Mouse (Mus musculus): ENCODE data around the gene Tspan3. TPM values are rescaled to one million over a fixed set of nuclear protein-coding genes. Genes with fewer than 3 reads are reported as not detected.

Gene Tspan3
- total RNA-seq, 1 experiment from 2014 or later, result 91.3 TPM

DNA sequence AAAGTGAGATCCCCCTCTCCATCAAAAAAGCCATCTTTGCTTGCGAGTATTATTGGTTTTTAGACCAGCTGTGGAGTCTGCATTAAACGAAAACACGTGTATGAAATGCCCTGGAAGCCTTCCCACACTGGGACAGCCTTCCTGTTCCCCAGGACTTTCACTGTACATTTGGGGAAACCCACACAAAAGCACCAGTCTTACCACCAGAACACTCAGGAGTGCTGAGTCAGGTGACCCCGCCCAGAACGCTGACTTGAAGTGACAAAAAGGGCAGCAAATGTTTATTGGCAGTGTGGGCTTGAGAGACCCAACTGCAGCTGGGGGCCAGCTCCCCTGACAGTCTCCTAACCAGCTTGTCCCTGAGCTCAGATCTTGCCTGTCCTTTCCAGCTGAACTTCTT is 884 bp upstream of the Tspan3 start:
- ATAC-seq (replicated peaks in 1 of 2; ENCODE audit: insufficient read depth in 1 of 2, low FRiP score in 2 of 2, low TSS enrichment in 1 of 2, low read depth in 1 of 2, poor library complexity in 2 of 2, severe bottlenecking in 2 of 2), result peak; percentile 71 to 80; a peak in 3 of 4 replicates

DNA sequence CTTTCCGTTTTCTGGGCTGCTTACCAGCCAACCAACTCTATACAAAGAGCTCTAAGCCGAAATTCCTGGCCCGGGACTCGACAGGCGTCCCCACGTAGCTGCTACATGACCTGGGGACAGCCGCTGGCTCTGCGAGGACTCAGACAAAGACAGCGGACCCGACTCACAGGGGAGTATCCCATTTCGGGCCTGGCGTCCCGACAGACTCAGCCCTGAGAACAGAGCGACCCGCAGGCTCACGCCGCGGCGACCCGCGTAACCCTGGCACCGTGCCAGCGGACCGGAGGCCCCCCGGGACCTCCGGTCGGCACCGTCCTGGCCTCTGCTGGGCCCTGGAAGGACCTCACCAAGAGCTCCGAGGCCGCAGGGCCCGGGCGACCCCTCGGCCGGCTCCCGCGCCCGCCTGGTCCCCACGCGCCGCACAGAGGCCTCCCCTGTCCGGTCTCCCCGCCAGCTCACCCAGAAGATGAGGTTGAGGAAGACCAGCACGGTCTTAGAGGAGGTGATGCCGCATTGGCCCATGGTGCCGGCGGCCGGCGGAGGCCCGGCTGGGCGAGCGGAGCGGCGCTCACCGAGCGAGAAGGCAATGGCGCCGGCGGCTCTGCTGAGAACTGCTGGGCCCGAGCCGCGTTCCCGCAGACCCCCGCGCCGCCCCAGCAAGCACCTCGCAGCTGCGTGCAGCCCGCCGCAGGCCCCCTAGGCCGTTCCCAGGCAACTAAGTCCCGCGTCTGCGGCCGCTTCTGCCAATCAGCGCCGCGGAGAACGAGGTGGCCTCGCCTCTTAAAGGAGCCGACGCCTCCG is 4.7 kb downstream of the Tspan3 start:
- peak; percentile 92 to 93 for ATAC-seq (replicated peaks in 1 of 2; ENCODE audit: insufficient read depth in 1 of 2, low FRiP score in 2 of 2, low TSS enrichment in 1 of 2, low read depth in 1 of 2, poor library complexity in 2 of 2, severe bottlenecking in 2 of 2)

DNA sequence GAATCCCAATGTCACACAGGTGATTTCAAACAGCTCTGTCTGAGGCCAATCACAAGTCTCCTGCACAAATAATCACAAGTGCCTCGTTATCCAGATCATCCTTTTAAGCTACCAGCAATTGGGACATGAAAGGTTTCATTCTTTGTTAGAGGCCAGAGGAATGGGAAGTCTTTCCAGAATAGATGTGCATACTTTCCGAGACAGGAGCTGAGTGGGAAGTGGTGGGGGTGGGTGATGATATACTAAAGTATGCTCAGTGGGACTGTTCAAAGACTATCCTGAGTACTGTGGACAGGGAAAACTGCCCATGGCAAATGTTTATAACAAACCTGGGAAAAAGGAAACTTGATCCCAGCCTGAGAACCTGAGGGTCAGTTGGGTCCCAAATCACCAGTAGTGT is 5.8 kb downstream of the Tspan3 start:
- no peak for ATAC-seq (replicated peaks in 1 of 2; ENCODE audit: insufficient read depth in 1 of 2, low FRiP score in 2 of 2, low TSS enrichment in 1 of 2, low read depth in 1 of 2, poor library complexity in 2 of 2, severe bottlenecking in 2 of 2)

DNA sequence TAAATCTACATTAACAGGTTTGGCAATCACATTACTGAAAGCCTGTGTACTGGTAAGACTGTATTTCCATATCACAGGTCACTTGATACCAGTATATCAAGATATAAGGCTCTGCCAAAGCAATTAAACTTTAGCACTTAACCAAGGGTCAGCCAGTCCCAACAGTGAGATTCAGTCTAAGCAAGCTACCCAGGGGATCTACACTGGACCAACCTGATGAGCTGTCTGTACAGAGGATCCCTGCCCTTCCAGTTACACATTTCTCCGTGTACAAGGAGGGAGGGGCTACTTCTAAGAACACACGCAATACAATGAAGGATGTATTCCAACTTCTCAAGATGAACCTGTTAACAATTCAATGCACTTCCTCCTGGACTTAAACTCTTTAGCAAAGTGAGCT is 7.2 kb downstream of the Tspan3 start:
- ATAC-seq (replicated peaks in 1 of 2; ENCODE audit: insufficient read depth in 1 of 2, low FRiP score in 2 of 2, low TSS enrichment in 1 of 2, low read depth in 1 of 2, poor library complexity in 2 of 2, severe bottlenecking in 2 of 2), result no peak

GRCm38 (mm10) chr9:56154572-56154971 is 10.7 kb downstream of the Tspan3 start:
- no peak for ATAC-seq (replicated peaks in 1 of 2; ENCODE audit: insufficient read depth in 1 of 2, low FRiP score in 2 of 2, low TSS enrichment in 1 of 2, low read depth in 1 of 2, poor library complexity in 2 of 2, severe bottlenecking in 2 of 2)

DNA sequence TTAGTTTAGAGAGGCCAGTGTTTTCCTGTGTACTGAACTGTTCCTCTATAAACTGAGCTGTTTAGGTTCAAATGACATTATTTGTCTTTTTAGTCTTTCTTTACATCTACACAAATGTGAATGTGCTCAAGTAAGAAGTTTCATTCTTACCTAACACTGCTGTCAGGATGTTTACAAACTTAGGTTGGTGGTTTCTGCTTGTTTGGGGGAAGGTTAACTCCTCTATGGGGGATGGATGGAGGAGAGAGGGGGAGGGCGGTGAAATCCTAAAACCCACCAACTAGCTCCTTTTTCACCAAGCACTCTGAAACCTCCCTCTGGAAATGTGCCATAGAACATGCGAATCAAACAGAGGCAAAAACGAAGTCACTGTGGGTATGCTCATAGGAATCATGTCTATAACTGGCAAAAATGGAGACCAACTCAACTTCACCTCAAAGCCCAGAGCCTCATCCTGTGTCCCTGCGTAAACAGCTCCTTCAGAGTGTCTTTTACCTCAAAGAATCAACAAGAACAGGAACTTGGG is 12.7 kb downstream of the Tspan3 start:
- ATAC-seq (replicated peaks in 1 of 2; ENCODE audit: insufficient read depth in 1 of 2, low FRiP score in 2 of 2, low TSS enrichment in 1 of 2, low read depth in 1 of 2, poor library complexity in 2 of 2, severe bottlenecking in 2 of 2), result peak in 1 of 2 experiments; percentile 12; a peak in 1 of 4 replicates

DNA sequence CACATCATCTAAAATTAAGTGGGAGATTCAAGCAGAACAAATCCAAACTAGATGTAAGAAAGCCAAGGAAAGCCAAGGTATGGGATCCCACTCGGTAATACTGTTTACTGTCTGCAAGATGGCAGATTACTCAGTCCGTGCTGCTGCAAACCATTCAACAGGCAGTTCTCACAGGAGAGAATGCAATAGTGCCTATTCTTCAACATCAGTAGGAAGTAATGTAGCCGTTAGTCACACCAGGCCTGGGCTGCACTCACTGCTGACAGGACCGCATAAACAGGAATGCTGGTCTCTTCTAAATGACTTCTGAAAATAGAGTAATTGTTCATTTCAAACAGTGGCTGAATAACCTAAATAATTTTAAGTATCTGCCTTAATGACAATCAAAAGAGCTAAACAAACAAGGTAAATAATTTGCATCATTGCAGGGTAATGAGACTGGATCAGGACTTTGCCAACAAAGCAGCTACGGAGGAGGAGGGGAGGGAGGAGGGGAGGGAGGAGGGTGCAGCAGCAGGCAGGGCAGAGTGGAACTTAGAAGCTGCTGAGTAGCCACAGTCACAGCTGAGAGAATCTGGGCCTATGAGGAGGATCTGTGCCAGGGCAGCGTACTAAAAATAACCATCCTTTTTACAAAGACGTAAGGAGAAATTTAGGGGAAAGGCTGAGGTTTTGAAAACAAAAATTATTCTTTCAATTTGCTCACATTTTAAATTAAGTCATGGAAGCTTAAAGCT is 13.4 kb downstream of the Tspan3 start:
- ATAC-seq (replicated peaks in 1 of 2; ENCODE audit: insufficient read depth in 1 of 2, low FRiP score in 2 of 2, low TSS enrichment in 1 of 2, low read depth in 1 of 2, poor library complexity in 2 of 2, severe bottlenecking in 2 of 2), result no peak

DNA sequence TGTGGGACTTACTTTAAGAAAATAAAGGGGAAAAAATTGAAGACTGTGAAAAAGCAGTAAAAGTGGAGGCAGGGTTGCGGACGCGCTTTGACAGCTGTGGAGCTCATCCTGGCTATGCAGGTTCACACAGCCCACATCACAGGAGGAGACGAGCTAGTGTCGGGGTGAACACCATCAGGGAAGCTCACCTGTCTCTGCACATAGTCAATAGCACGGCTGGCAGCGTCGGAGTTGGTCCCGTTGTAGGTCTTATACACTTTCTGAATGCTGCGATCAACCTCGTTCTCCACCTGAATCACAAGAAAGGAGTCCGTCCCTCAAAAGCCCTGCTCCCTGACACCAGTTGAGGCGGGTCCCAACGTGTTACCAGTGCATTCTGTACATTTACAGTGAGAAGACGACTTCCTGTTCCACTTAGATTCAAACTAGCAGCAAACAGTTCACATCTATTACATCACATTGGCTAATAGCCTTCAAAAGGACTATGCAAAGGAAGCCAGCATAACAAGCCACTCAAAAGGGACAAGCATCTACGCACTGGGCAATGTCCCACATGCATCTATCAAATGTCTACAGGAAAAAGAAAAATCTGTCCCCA is 18.9 kb downstream of the Tspan3 start:
- ATAC-seq (replicated peaks in 1 of 2; ENCODE audit: insufficient read depth in 1 of 2, low FRiP score in 2 of 2, low TSS enrichment in 1 of 2, low read depth in 1 of 2, poor library complexity in 2 of 2, severe bottlenecking in 2 of 2), result no peak

DNA sequence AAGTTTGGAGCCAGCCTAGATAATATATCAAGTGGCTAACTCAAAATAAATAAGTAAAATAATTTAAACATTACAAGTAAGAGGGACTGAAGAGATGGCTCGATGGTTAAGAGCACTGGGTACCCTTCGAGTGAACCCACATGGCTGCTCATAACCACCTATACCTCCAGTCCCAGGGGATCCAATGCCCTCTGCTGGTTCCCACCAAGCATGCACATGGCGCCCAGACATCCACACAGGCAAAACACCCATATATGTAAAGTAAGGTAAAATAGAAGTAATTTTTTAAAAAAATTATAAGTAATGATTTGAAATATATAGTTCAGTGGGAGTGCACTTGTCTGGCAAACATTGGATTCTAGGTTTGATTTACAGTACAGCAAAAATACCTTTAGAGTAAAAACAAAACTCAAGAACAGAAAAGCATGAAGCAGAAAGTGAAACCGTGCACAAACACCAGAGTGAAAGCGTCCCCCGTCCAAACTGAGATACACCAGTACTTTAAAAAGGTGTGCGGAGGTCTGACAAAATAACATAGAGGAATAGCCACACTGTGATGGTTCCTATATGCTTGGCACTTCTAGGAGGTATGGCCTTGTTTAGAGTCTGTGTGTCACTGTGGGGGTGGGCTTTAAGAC is 20.8 kb downstream of the Tspan3 start:
- no peak for ATAC-seq (replicated peaks in 1 of 2; ENCODE audit: insufficient read depth in 1 of 2, low FRiP score in 2 of 2, low TSS enrichment in 1 of 2, low read depth in 1 of 2, poor library complexity in 2 of 2, severe bottlenecking in 2 of 2)

- 0 out of 4 replicates have a peak, but pooled peaks of 1 of the 2 experiments have one; percentile 25 for ATAC-seq (replicated peaks in 1 of 2; ENCODE audit: insufficient read depth in 1 of 2, low FRiP score in 2 of 2, low TSS enrichment in 1 of 2, low read depth in 1 of 2, poor library complexity in 2 of 2, severe bottlenecking in 2 of 2)
These were observed 23.5 kb downstream of the Tspan3 start for GRCm38 (mm10) chr9:56141776-56142175.

GRCm38 (mm10) chr9:56135590-56136197 is 29.6 kb downstream of the Tspan3 start:
- no peak for ATAC-seq (replicated peaks in 1 of 2; ENCODE audit: insufficient read depth in 1 of 2, low FRiP score in 2 of 2, low TSS enrichment in 1 of 2, low read depth in 1 of 2, poor library complexity in 2 of 2, severe bottlenecking in 2 of 2)

DNA sequence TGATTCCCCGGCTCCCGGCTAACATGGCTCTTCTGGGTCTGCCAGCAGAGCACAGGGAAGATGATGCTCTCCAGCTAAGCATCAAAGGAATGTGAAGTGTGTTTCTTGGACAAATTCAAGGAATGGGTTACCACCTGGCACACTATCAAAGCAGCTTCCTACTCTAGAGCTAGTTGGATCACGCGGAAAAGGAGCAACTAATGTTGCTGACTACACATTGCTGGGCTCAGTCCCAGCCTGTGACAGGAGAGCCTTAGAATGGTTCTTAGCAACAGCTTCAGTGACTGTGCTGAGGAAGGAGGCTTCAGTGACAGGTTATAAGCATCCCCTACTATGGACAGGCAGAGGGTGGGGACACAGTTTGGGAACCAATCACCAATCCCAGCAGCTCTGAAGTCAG is 30.7 kb downstream of the Tspan3 start:
- no peak for ATAC-seq (replicated peaks in 1 of 2; ENCODE audit: insufficient read depth in 1 of 2, low FRiP score in 2 of 2, low TSS enrichment in 1 of 2, low read depth in 1 of 2, poor library complexity in 2 of 2, severe bottlenecking in 2 of 2)

DNA sequence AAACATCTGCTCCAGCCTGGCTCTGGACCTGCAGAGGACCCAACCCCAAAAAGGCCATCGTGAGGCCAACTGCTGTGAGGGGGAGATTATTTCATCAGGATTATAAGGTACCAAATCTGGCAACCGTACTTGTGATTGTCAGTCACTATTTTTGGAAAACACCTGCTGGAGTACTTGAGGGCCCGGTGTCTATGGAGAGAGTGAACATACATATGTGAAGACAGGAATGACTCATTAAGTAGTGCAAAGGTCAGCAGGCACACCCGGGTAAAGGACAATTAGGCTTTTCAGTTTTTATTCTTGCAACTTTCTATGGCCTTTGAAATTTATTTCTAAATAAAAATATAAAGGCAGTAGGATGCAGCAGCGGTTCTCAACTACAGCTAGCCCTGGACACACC is 31.3 kb downstream of the Tspan3 start:
- no peak for ATAC-seq (replicated peaks in 1 of 2; ENCODE audit: insufficient read depth in 1 of 2, low FRiP score in 2 of 2, low TSS enrichment in 1 of 2, low read depth in 1 of 2, poor library complexity in 2 of 2, severe bottlenecking in 2 of 2)

DNA sequence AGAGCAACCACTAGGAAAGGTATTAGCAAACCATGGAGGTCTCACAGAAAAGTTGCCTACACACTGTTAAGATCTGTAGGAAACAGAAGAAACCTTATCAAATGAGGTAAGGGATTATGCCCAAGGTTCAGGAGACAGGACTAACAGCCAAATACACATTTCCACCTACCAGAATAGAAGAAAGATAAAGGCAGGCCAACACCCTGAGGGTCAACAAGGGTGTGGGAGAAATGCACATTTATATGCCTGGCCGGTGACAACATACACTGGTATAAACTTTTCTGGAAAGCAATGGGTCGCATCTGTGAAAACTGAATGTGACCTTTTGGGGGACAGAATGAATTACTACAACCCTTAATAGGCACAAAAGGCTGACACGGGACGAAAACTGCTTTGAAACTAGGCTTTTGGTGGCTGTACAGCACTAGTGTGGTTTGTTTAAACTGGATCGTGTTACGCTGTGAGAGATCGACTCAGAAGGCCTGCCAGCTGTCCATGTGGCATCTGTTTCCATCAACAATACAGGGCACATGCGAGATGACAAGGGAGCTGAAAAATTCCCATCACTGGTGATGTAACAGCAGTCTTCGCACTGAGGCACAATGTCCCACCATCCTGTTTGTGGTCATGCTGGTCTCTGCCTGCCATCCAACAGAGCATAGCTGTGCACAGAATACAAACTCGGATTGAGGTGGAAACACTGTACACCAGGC is 33.3 kb downstream of the Tspan3 start:
- ATAC-seq (replicated peaks in 1 of 2; ENCODE audit: insufficient read depth in 1 of 2, low FRiP score in 2 of 2, low TSS enrichment in 1 of 2, low read depth in 1 of 2, poor library complexity in 2 of 2, severe bottlenecking in 2 of 2), result no peak

GRCm38 (mm10) chr9:56130536-56130935 is 34.7 kb downstream of the Tspan3 start:
- no peak for ATAC-seq (replicated peaks in 1 of 2; ENCODE audit: insufficient read depth in 1 of 2, low FRiP score in 2 of 2, low TSS enrichment in 1 of 2, low read depth in 1 of 2, poor library complexity in 2 of 2, severe bottlenecking in 2 of 2)

DNA sequence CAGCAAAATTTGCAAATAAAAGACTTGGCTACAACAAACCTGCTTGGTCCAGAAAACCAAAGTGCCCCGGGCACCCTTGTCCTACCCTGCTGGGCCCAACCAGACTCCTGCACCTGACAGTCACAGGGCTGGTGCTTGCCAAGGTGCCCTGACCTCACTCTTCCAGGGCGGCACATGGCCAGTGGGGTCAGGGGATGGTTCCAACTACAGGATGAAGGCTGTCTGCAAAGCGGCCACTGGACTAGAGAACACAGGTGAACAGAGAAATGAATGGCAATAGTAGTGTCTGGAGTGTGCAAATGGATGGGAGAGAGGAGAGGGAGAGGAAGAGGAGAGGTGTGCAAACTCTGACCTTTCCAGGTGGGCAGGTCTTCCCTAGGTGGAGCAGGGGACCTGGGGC is 35.3 kb downstream of the Tspan3 start:
- no peak for ATAC-seq (replicated peaks in 1 of 2; ENCODE audit: insufficient read depth in 1 of 2, low FRiP score in 2 of 2, low TSS enrichment in 1 of 2, low read depth in 1 of 2, poor library complexity in 2 of 2, severe bottlenecking in 2 of 2)

DNA sequence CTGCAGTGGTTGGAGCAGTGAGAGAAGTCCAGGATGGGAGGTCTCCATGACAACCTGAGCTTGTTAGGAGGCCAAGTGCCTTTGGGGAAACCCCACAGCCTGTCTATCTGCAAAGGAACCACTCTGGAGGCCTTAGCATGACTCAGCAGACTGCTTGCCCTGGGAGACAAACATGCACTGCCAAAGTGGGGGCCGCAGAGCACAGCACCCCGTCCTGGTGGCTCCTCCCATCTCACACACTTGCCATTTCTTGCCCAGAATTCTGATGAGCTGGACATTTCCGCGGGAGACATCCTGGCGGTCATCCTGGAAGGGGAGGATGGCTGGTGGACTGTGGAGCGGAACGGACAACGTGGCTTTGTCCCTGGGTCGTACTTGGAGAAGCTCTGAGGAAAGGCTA is 36.9 kb downstream of the Tspan3 start:
- ATAC-seq (replicated peaks in 1 of 2; ENCODE audit: insufficient read depth in 1 of 2, low FRiP score in 2 of 2, low TSS enrichment in 1 of 2, low read depth in 1 of 2, poor library complexity in 2 of 2, severe bottlenecking in 2 of 2), result peak; percentile 44 to 52; a peak in 3 of 4 replicates
